Mouse (Mus musculus) myocyte (in vitro differentiated cells): ENCODE data around the gene Tiam2.

Experiments
- CEBPB ChIP-seq: IDR thresholded peaks from 2 replicates; pipeline ENCODE4 v1.6.1; 2011; ENCODE audit warnings: mild to moderate bottlenecking, moderate library complexity; ENCODE audit not compliant: poor library complexity, insufficient read depth, severe bottlenecking
- MAX ChIP-seq: IDR thresholded peaks from one replicate; pipeline ENCODE4 v1.6.1; 2011; ENCODE audit warnings: low read depth, mild to moderate bottlenecking, control low read depth
- POLR2A ChIP-seq: IDR thresholded peaks from one replicate; pipeline ENCODE4 v1.6.1; 2011; ENCODE audit warnings: low read depth, mild to moderate bottlenecking, control low read depth, moderate library complexity; ENCODE audit not compliant: insufficient read length
- POLR2AphosphoS2 ChIP-seq: IDR thresholded peaks from one replicate; pipeline ENCODE4 v1.6.1; 2011; ENCODE audit warnings: low read depth, control low read depth; ENCODE audit not compliant: insufficient read length
- TCF12 ChIP-seq: IDR thresholded peaks from one replicate; pipeline ENCODE4 v1.6.1; 2011; ENCODE audit warnings: mild to moderate bottlenecking, control low read depth; ENCODE audit not compliant: poor library complexity, insufficient read depth, severe bottlenecking

- no peak for TF ChIP-seq TCF12
- TF ChIP-seq POLR2A = no peak
- TF ChIP-seq POLR2AphosphoS2 = no peak
- TF ChIP-seq MAX = no peak
- TF ChIP-seq CEBPB = no peak
Measured at GRCm38 (mm10) chr17:3423416-3423815, 97.0 kb downstream of the Tiam2 start.
